Mouse (Mus musculus): ENCODE data around the gene Zbtb44. TPM values are rescaled to one million over a fixed set of nuclear protein-coding genes. Genes with fewer than 3 reads are reported as not detected.

Zbtb44 gene
- polyA plus RNA-seq, 1 experiment from 2014 or later, result 7.1 TPM

DNA sequence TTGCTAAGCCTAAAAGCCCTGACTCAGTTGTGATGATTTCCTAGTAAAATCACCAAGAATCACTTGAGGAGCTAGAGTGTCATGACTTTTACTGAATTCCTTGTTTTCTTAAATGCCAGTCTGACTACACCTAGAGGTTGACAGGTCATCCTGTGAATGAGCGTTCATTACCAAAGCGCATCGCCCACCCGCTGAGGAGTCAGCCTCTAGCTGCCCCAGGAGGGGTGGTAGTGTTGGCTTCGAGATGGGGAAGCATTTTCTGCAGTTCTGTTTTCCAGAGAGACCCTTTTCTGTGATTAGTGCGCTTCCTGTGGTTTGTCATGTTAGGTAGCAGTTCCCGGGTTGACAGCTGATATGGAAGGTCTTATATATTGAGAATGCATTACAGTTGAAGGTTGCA is 43.4 kb downstream of the Zbtb44 start:
- peaks cover 4% of the 10 kb centered on the region for H3K36me3 ChIP-seq
- 84% methylated on average over 7 of the region's 7 CpGs for WGBS
- ATAC-seq (ENCODE audit: low FRiP score, low read depth), result no peak
- H3K4me2 ChIP-seq (replicated peaks), result no peak overlapping the region
- no peaks in the 10 kb centered on the region for H3K4me1 ChIP-seq
- H3K27me3 ChIP-seq, result no peaks in the 10 kb centered on the region
- no peak overlapping the region for H3K4me3 ChIP-seq
- no peak overlapping the region for H3K9ac ChIP-seq (replicated peaks)
- H3K9me3 ChIP-seq, result no peaks in the 10 kb centered on the region
- H3K27ac ChIP-seq (replicated peaks), result no peak overlapping the region

DNA sequence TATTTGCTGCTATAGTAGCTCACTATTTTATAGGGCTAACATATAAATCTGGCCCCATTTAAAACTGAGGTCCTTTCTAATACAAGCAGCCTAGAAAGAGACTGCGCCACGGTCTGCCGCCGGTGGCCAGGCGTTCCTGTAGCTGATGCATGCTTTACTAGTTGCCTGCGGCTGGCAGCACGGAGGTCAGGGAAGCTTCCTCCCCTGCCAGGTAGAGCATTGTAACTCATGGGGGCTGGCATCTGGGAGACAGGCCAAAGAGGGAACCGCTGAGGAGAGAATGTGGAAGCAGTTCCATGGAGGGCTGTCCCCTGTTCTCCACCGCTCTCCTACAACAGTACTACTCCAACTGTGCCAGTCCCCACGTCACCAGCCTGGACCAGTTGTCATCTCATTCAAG is 44.4 kb downstream of the Zbtb44 start:
- no peak overlapping the region for H3K4me3 ChIP-seq
- no peaks in the 10 kb centered on the region for H3K9me3 ChIP-seq
- H3K27ac ChIP-seq (replicated peaks), result no peak overlapping the region
- no peaks in the 10 kb centered on the region for H3K4me1 ChIP-seq
- no peaks in the 10 kb centered on the region for H3K36me3 ChIP-seq
- no peak overlapping the region for H3K9ac ChIP-seq (replicated peaks)
- ATAC-seq (ENCODE audit: low FRiP score, low read depth), result no peak
- no peak overlapping the region for H3K4me2 ChIP-seq (replicated peaks)
- 91% methylated on average over 10 of the region's 10 CpGs for WGBS
- no peaks in the 10 kb centered on the region for H3K27me3 ChIP-seq

DNA sequence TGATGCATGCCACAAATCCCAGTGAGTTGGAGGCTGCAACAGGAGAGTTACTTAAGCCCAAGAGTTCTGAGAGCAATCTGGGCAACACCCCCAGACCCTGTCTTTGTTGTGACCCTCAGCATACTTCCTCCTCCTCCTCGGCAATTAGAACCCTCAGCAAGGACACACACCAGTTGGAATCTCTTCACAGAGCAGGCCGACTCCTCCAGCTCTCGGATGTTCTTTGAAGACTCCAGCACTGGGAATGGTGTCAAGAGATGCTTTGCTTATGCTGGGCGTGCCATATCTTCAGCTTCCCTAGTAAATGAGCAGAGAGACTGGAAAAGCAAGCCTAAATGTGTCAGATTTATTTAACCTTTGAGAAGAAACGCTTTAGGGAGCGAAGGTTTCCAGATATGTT is 50.3 kb downstream of the Zbtb44 start:
- Histone ChIP-seq H3K27me3 (no peaks in the 10 kb centered on the region; the same call in 1 of the 2 replicates), H3K4me1 (peaks cover 5% of the 10 kb centered on the region), H3K4me2 (replicated peaks) (no peak overlapping the region), H3K36me3 (no peaks in the 10 kb centered on the region), H3K27ac (replicated peaks) (no peak overlapping the region), H3K9me3 (no peaks in the 10 kb centered on the region), H3K9ac (replicated peaks) (no peak overlapping the region), H3K4me3 (no peak overlapping the region)
- WGBS, result 80% methylated on average over 6 of the region's 6 CpGs
- ATAC-seq (ENCODE audit: low FRiP score, low read depth), result no peak

DNA sequence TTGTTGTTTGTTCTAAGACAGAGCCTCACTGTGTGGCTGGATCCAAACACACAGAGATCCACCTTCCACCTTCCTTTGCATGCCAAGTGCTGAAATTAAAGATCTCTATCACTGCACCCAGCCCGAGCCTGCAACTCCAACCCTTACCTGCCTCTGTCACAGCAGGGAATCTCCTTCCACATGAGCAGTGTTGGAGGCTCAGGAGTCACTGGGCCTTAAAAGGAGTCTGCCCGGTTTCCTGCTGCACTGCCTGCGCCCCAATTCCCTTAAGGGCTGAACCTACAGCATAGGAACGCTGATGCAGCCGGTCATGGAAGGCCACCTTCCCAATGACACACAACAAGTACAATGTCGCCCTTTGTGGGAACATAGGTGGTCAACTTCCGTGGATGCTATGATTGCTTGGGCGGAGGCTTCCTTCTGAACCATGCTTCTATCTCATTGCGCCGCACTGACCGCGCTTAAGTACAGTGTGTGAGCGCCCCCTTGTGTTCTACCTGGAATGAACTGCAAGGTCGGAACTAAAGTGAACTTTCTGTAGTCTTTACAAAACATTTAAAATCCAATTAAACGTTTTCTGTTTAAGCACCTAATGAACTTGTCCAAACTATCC is 51.7 kb downstream of the Zbtb44 start:
- Histone ChIP-seq H3K9me3 (no peaks in the 10 kb centered on the region), H3K9ac (replicated peaks) (no peak overlapping the region), H3K27me3 (peaks cover 1% of the 10 kb centered on the region), H3K27ac (replicated peaks) (no peak overlapping the region), H3K36me3 (no peaks in the 10 kb centered on the region), H3K4me3 (peak overlapping the region; percentile 13; the same call in 1 of the 2 replicates), H3K4me1 (peaks cover 5% of the 10 kb centered on the region), H3K4me2 (replicated peaks) (peak overlapping the region; percentile 45)
- ATAC-seq (ENCODE audit: low FRiP score, low read depth), result peak; percentile 32; the same call in 1 of the 2 replicates
- WGBS, result 8% methylated on average over 15 of the region's 15 CpGs

DNA sequence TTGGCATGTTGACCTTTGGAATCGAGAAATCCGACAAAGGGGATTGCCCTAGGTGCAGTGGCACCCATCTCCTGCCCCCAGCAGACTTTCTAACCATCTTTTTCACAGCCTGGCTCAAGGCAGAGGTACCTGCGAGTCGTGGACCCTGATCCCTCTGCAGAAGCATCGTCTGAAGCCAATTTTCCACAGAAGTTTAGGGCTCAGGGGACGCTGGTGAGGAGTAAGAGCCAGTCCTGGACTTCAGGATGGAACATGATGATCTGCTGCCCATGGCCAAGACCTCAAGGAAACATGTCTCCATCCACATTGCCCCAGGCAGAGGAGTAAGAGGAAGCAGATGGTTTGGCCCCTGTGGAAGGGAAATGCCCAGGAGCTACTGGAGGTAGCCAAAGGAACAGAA is 52.3 kb downstream of the Zbtb44 start:
- Histone ChIP-seq H3K9me3 (no peaks in the 10 kb centered on the region), H3K4me1 (peaks cover 7% of the 10 kb centered on the region), H3K27ac (replicated peaks) (no peak overlapping the region), H3K4me2 (replicated peaks) (no peak overlapping the region), H3K27me3 (peaks cover 5% of the 10 kb centered on the region), H3K4me3 (no peak overlapping the region), H3K9ac (replicated peaks) (no peak overlapping the region), H3K36me3 (no peaks in the 10 kb centered on the region)
- WGBS, result 79% methylated on average over 6 of the region's 6 CpGs
- ATAC-seq (ENCODE audit: low FRiP score, low read depth), result no peak

DNA sequence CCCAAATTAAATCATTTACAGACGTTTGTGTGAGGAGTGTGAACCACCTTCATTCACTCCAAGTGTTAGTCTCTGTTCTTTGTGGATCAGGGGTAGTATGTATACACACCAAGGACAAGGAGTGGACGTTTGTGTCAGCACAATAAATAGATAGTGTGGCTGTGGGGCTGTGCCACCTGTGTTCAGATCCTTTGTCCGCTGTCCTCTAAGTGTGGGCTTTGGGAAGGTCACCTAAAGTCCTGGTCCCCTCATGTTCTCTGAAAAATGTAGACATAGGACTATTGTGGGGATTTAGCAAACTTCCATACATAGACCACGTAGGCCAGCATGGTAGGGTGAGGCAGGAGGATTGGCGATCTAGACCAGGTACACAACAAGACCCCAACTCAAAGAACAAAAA is 55.1 kb downstream of the Zbtb44 start:
- H3K4me2 ChIP-seq (replicated peaks), result no peak overlapping the region
- H3K9ac ChIP-seq (replicated peaks), result no peak overlapping the region
- no peaks in the 10 kb centered on the region for H3K36me3 ChIP-seq
- WGBS, result 78% methylated on average over 5 of the region's 5 CpGs
- H3K27me3 ChIP-seq, result peaks cover 5% of the 10 kb centered on the region; the same call in 1 of the 2 replicates
- no peak overlapping the region for H3K4me3 ChIP-seq
- no peak overlapping the region for H3K27ac ChIP-seq (replicated peaks)
- ATAC-seq (ENCODE audit: low FRiP score, low read depth), result no peak
- H3K4me1 ChIP-seq, result peaks cover 8% of the 10 kb centered on the region
- H3K9me3 ChIP-seq, result no peaks in the 10 kb centered on the region

DNA sequence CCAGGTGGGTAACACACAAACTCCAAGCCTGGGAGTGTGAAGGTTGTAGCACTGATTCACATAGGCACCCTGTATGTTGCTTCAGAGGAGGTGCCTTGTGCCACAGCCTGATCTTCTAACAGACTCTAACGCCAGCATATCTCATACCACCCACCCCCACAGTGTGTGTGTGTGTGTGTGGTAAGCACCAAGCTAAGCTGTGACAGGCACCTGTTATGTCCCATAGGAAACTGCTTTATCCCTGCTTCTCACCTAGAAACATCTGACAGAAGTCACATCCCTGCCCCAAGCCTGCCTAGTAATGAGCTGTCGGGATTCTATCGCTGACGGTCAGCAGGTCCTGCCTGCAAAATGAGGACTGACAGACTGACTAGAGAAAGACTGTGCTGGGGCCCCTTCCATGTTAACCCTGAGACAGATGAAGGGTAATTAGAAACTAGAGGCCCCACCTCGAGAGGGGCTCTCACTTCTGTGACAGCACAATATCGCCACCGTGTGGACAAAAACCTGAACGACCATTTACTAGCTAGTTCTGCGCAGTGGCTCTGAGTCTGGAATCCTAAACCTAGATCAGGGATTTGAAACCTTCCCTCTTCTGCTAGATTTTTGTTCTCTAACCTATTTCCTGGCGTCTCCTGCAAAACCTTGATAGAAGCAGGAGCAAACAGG is 55.8 kb downstream of the Zbtb44 start:
- no peak overlapping the region for H3K4me3 ChIP-seq
- H3K9me3 ChIP-seq, result no peaks in the 10 kb centered on the region
- peaks cover 8% of the 10 kb centered on the region for H3K4me1 ChIP-seq
- H3K4me2 ChIP-seq (replicated peaks), result no peak overlapping the region
- H3K27me3 ChIP-seq, result peaks cover 5% of the 10 kb centered on the region; the same call in 1 of the 2 replicates
- no peak overlapping the region for H3K9ac ChIP-seq (replicated peaks)
- no peak overlapping the region for H3K27ac ChIP-seq (replicated peaks)
- 20% methylated on average over 10 of the region's 10 CpGs for WGBS
- ATAC-seq (ENCODE audit: low FRiP score, low read depth), result no peak
- H3K36me3 ChIP-seq, result no peaks in the 10 kb centered on the region

DNA sequence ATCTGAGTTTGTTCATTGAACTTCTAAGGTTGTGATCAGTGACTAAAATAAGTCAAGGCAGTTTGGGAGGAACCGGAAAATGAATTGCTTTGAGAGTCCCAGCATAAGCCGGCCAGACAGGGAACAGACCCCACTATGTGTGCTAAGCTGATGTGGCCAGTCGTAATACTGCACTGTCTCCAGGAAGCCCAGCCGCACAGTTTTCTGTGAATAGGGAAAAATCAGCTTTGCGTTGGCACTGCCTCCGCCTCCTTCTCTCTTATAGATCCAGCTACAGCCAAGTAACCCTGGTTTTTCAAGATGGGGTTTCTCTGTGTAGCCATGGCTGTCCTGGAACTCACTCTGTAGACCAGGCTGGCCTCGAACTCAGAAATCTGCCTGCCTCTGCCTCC is 56.3 kb downstream of the Zbtb44 start:
- no peak overlapping the region for H3K4me2 ChIP-seq (replicated peaks)
- 76% methylated on average over 7 of the region's 7 CpGs for WGBS
- H3K4me3 ChIP-seq, result no peak overlapping the region
- no peak overlapping the region for H3K27ac ChIP-seq (replicated peaks)
- H3K27me3 ChIP-seq, result peaks cover 5% of the 10 kb centered on the region; the same call in 1 of the 2 replicates
- ATAC-seq (ENCODE audit: low FRiP score, low read depth), result no peak
- no peaks in the 10 kb centered on the region for H3K9me3 ChIP-seq
- H3K9ac ChIP-seq (replicated peaks), result no peak overlapping the region
- no peaks in the 10 kb centered on the region for H3K36me3 ChIP-seq
- H3K4me1 ChIP-seq, result peaks cover 8% of the 10 kb centered on the region

DNA sequence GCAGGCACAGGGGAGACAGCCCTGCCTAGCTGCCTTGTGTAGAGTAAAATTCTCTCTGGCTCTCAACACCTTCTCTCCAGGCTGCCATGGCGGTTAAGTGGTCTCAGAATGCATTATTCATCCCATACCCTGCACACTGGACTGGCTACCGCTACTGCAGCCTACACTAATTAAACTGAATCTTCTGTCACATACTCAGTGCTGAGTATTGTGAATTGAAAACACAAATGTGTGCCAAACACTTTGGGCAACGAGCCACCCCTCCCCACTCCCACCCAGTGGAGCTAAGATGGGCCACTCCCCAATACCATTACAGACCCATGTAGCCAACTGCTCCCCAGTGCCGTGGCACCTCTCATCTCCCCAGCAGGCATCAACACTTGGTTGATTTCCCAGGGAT is 57.0 kb downstream of the Zbtb44 start:
- H3K9ac ChIP-seq (replicated peaks), result no peak overlapping the region
- H3K4me1 ChIP-seq, result 0 out of 2 replicates have a peak, but pooled peaks cover 3% of the 10 kb centered on the region
- H3K36me3 ChIP-seq, result no peaks in the 10 kb centered on the region
- peaks cover 5% of the 10 kb centered on the region; the same call in 1 of the 2 replicates for H3K27me3 ChIP-seq
- no peak for ATAC-seq (ENCODE audit: low FRiP score, low read depth)
- H3K27ac ChIP-seq (replicated peaks), result no peak overlapping the region
- WGBS, result 68% methylated on average over 4 of the region's 4 CpGs
- H3K9me3 ChIP-seq, result no peaks in the 10 kb centered on the region
- H3K4me2 ChIP-seq (replicated peaks), result no peak overlapping the region
- H3K4me3 ChIP-seq, result no peak overlapping the region

DNA sequence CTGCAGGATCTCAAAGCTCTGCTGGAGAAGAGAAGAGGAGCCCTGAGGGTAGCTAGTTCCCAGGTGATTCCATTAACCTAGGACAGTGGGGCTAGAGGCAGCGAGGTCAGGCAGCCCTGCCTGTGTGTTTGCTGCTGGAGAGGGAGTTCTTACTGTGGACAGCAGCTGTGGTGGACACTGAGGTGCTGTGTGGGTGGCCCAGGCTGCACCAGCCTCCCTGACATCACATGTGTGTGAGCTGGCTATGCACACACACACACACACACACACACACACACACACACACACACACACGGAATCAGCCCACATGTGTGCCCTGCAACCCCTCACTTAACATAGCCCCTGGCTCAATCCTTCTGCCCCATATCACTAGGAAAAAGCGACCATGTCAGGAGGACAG is 57.7 kb downstream of the Zbtb44 start:
- Histone ChIP-seq H3K4me2 (replicated peaks) (no peak overlapping the region), H3K4me1 (0 out of 2 replicates have a peak, but pooled peaks cover 3% of the 10 kb centered on the region), H3K4me3 (no peak overlapping the region), H3K27me3 (peaks cover 5% of the 10 kb centered on the region; the same call in 1 of the 2 replicates), H3K9ac (replicated peaks) (no peak overlapping the region), H3K36me3 (no peaks in the 10 kb centered on the region), H3K9me3 (no peaks in the 10 kb centered on the region), H3K27ac (replicated peaks) (no peak overlapping the region)
- 79% methylated on average over 3 of the region's 3 CpGs for WGBS
- no peak for ATAC-seq (ENCODE audit: low FRiP score, low read depth)

DNA sequence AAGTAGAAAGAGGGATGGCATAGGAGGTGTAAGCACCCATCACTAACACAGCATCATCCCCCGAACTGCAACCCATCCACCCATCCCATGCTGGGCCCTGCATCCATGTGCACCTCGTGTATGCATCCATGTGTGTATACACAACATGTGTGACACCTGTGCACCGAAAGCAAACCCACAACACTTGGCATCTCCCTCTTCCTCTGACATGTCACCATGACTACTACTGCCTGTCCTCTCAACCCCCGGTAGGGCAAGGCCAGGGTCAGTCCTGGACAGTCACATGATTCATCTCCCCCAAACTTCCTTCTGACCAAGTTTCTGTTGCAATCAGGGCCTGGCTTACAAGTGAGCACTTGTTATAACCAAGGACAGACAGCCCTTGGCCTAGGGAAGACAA is 58.4 kb downstream of the Zbtb44 start:
- no peak overlapping the region for H3K4me3 ChIP-seq
- H3K36me3 ChIP-seq, result no peaks in the 10 kb centered on the region
- WGBS, result 91% methylated on average over 4 of the region's 4 CpGs
- no peak overlapping the region for H3K27ac ChIP-seq (replicated peaks)
- H3K4me1 ChIP-seq, result 0 out of 2 replicates have a peak, but pooled peaks cover 3% of the 10 kb centered on the region
- peaks cover 5% of the 10 kb centered on the region; the same call in 1 of the 2 replicates for H3K27me3 ChIP-seq
- no peak overlapping the region for H3K4me2 ChIP-seq (replicated peaks)
- H3K9me3 ChIP-seq, result no peaks in the 10 kb centered on the region
- ATAC-seq (ENCODE audit: low FRiP score, low read depth), result no peak
- no peak overlapping the region for H3K9ac ChIP-seq (replicated peaks)

DNA sequence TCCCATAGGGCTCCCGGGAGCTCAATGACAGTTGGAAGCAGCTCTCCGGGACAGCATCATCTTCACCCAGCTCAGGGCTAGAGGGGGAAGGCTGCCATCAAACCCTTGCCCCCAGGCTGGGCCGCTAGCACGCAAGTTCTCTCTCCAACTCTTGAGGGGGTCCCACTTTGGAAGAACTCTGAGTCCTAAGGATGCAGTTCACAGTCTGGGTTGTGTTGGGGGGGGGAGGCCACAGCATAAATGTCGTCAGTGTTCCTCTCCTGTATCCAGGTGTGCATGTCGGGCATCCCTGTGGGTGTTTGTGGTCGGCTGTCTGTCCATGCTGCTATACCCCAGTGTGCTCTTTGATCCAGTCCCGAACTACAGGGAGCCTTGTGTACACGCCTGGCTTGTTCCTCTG is 59.1 kb downstream of the Zbtb44 start:
- Histone ChIP-seq H3K36me3 (no peaks in the 10 kb centered on the region), H3K27me3 (peaks cover 5% of the 10 kb centered on the region; the same call in 1 of the 2 replicates), H3K9me3 (no peaks in the 10 kb centered on the region), H3K4me1 (0 out of 2 replicates have a peak, but pooled peaks cover 3% of the 10 kb centered on the region), H3K4me2 (replicated peaks) (no peak overlapping the region), H3K4me3 (no peak overlapping the region), H3K9ac (replicated peaks) (no peak overlapping the region), H3K27ac (replicated peaks) (no peak overlapping the region)
- ATAC-seq (ENCODE audit: low FRiP score, low read depth), result no peak
- 81% methylated on average over 9 of the region's 9 CpGs for WGBS
